Mouse (Mus musculus) lung, embryonic 16.5 days (tissue): ENCODE data around the gene Zfp524. TPM values are rescaled to one million over a fixed set of nuclear protein-coding genes. Genes with fewer than 3 reads are reported as not detected.
A peak's percentile ranks its signal among the peaks of the same experiment; 100 is the strongest.

Source experiments
- ATAC-seq: fragments of 200-750 bp; cut with Nextera tagmentation; 2 replicates; pipeline ENCODE4 v1.8.0; 2017; ENCODE audit warnings: low read depth, mild to moderate bottlenecking, moderate library complexity
- H3K27ac ChIP-seq: fragments of 300-500 bp; sonication (generic); 2 replicates; pipeline ENCODE4 v1.5.1; 2014; ENCODE audit warnings: mild to moderate bottlenecking, control low read depth, low read length
- H3K27me3 ChIP-seq: fragments of 300-500 bp; sonication (generic); 2 replicates; pipeline ENCODE4 v1.6.1; 2014; ENCODE audit warnings: low read depth, low read length, mixed read lengths; ENCODE audit not compliant: control insufficient read depth, insufficient read depth
- H3K36me3 ChIP-seq: fragments of 300-500 bp; sonication (generic); 2 replicates; pipeline ENCODE4 v1.6.1; 2014; ENCODE audit warnings: low read length; ENCODE audit not compliant: control insufficient read depth, insufficient read depth
- H3K4me1 ChIP-seq: fragments of 300-500 bp; sonication (generic); replicated peaks from 2 replicates; pipeline ENCODE4 v1.6.1; 2014; ENCODE audit warnings: low read length, mixed read lengths; ENCODE audit not compliant: control insufficient read depth, insufficient read depth
- H3K4me2 ChIP-seq: fragments of 300-500 bp; sonication (generic); 2 replicates; pipeline ENCODE4 v1.6.1; 2014; ENCODE audit warnings: low read depth, low read length, control low read depth
- H3K4me3 ChIP-seq: fragments of 300-500 bp; sonication (generic); 2 replicates; pipeline ENCODE4 v1.5.1; 2014; ENCODE audit warnings: mild to moderate bottlenecking, low read length, control low read depth
- H3K9ac ChIP-seq: fragments of 300-500 bp; sonication (generic); 2 replicates; pipeline ENCODE4 v1.6.1; 2014; ENCODE audit warnings: low read length, control low read depth
- H3K9me3 ChIP-seq: fragments of 300-500 bp; sonication (generic); 2 replicates; pipeline ENCODE4 v1.6.1; 2016; ENCODE audit warnings: low read length; ENCODE audit not compliant: control insufficient read depth
- WGBS: fragments of 180-500 bp; shearing (Covaris S2); extraction: QIAGEN DNeasy Blood & Tissue Kit; methylation state at CpG from one replicate; pipeline ENCODE4 v1.1.7; 2014; 5-methylcytosine and 5-hydroxymethylcytosine counted together
- polyA plus RNA-seq: library from polyadenylated mRNA; unstranded; fragments of >200 nt; fragmentation: Nextera tagmentation; extraction: Ambion mirVana; gene quantifications from 2 replicates; pipeline ENCODE4 v1.2.1, GENCODE M21; 2015

Gene Zfp524
- 19.3 and 21.4 TPM in 2 replicates for polyA plus RNA-seq

DNA sequence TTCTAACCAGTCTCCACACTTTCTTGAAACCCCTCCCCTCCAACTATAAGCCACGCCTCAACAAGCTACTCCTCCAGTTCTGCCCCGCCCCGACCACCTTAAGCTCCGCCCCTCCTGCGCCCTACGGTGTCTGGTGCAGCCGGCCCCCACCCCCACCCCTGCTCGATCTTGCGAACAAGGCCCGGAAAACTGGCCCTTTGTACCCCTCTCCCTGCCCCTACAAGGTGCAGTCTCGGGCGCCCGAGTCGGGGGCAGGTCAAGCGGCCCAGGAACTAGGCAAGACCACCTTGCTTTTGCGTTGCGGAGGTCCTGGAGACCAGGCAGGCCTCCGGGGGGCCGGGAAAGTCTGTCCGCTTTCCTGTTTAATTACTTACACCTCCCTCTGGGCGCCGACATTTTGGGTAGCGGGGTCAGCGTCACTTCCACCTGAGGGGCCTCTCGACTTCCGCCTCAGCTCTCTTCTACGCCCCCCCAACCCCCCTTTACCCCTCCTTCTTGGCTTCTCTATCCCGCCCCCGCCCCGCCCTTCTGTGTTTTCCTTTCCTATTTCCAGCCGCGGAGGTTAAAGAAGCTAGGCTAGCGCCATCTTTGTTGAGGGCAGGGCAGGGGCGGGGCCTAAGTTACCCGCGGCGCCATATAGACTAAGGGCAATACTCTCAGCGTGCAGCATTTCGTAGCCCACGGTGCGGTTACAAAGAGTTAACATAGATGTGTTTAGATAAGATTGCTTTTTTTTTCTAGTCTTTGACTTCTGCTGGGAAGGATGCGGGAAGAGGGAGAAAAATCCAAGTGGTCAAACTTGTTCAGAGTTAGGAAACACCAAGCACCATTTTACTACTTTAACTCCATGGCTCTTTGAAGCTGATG is at the start of gene Zfp524, which contains the start of gene Fiz1:
Zfp524 (plus strand) TSS at position 165 of the 867 bp plus-strand sequence.
Fiz1 (minus strand) TSS at position 447 of the 867 bp plus-strand sequence.
- under 1% methylated on average over 42 of the region's 42 CpGs for WGBS
- Histone ChIP-seq H3K36me3 (peaks cover 34% of the 10 kb centered on the region), H3K27ac (peak within 1 kb of the TSS; percentile 99), H3K9me3 (no peaks in the 10 kb centered on the region), H3K4me3 (peak within 1 kb of the TSS; percentile 83), H3K4me2 (peak within 1 kb of the TSS; percentile 76), H3K9ac (peak within 1 kb of the TSS; percentile 89), H3K4me1 (peaks cover 18% of the 10 kb centered on the region), H3K27me3 (no peaks in the 10 kb centered on the region)
- peak; percentile 83 for ATAC-seq

DNA sequence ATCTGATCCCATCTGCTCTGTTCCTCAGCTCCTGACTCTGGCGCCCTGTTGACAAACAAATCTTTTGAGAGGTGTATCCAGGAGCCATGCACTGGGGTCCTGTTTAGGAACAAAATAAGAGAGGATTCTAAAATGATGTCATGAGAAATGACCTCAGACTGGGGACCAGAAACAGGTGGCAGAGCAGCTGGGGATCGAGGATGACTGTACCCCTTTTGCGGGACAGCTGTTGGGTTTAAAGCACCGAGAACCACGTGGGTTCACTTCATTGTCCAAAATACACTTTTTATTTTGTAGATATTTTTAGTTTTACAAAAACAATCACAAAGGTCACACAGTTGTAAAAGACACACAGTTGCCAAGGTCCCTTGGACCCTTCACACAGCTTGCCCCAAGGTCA is 49.2 kb upstream of the Zfp524 start:
- no peak for ATAC-seq
- no peak overlapping the region for H3K27ac ChIP-seq
- H3K4me1 ChIP-seq = 0 out of 2 replicates have a peak, but pooled peaks cover 2% of the 10 kb centered on the region
- H3K9ac ChIP-seq = no peak overlapping the region
- no peaks in the 10 kb centered on the region for H3K27me3 ChIP-seq
- no peaks in the 10 kb centered on the region for H3K36me3 ChIP-seq
- H3K4me3 ChIP-seq = no peak overlapping the region
- no peaks in the 10 kb centered on the region for H3K9me3 ChIP-seq
- WGBS = 73% methylated on average over 5 of the region's 5 CpGs
- no peak overlapping the region for H3K4me2 ChIP-seq

GRCm38 (mm10) chr7:4971068-4971467 is 43.1 kb upstream of the Zfp524 start, which contains the start of gene Sbk3:
Gene Sbk3 (minus strand): TSS chr7:4971168.
- Histone ChIP-seq H3K9me3 (no peaks in the 10 kb centered on the region), H3K4me2 (no peak within 1 kb of the TSS), H3K36me3 (no peaks in the 10 kb centered on the region), H3K4me3 (no peak within 1 kb of the TSS), H3K4me1 (peaks cover 3% of the 10 kb centered on the region; the same call in 1 of the 2 replicates), H3K27ac (peak within 1 kb of the TSS; percentile 76), H3K27me3 (no peaks in the 10 kb centered on the region), H3K9ac (no peak within 1 kb of the TSS)
- WGBS = 44% methylated on average over 6 of the region's 6 CpGs
- ATAC-seq = 0 out of 2 replicates have a peak, but pooled peaks have one; percentile 2

DNA sequence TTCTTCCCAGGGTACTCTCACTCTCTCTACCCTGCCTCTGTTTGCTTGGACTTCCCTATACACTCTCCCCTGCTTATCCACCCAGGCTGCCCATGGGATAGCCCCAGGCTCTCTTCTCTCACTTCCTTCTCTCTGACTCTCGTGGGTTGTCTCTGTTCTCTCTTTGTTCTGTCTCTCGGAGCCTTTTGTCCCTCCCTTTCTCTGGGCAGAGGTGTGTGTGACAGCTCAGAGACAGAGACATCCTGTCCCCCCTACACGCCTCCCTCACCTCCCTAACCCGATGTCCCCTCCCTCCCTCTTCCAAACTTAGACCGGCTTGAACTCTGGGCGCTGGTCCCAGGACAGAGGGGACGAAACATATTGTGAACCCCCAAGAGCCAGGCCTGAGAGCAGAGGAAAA is 42.5 kb upstream of the Zfp524 start:
- peak; percentile 90 for ATAC-seq
- 13% methylated on average over 7 of the region's 7 CpGs for WGBS

GRCm38 (mm10) chr7:4972321-4973047 is 41.7 kb upstream of the Zfp524 start:
- no peaks in the 10 kb centered on the region for H3K27me3 ChIP-seq
- no peak overlapping the region for H3K9ac ChIP-seq
- H3K4me2 ChIP-seq = no peak overlapping the region
- 60% methylated on average over 18 of the region's 18 CpGs for WGBS
- no peaks in the 10 kb centered on the region for H3K9me3 ChIP-seq
- H3K36me3 ChIP-seq = no peaks in the 10 kb centered on the region
- H3K4me1 ChIP-seq = peaks cover 3% of the 10 kb centered on the region; the same call in 1 of the 2 replicates
- peak; percentile 32; the same call in 1 of the 2 replicates for ATAC-seq
- no peak overlapping the region for H3K4me3 ChIP-seq
- peak overlapping the region; percentile 76 for H3K27ac ChIP-seq

More for the DNA sequence above, 42.5 kb upstream of the Zfp524 start:
- Histone ChIP-seq H3K9me3 (no peaks in the 10 kb centered on the region), H3K4me1 (peaks cover 3% of the 10 kb centered on the region; the same call in 1 of the 2 replicates), H3K36me3 (no peaks in the 10 kb centered on the region), H3K27me3 (no peaks in the 10 kb centered on the region), H3K4me2 (no peak overlapping the region), H3K4me3 (no peak overlapping the region), H3K27ac (peak overlapping the region; percentile 76), H3K9ac (no peak overlapping the region)

DNA sequence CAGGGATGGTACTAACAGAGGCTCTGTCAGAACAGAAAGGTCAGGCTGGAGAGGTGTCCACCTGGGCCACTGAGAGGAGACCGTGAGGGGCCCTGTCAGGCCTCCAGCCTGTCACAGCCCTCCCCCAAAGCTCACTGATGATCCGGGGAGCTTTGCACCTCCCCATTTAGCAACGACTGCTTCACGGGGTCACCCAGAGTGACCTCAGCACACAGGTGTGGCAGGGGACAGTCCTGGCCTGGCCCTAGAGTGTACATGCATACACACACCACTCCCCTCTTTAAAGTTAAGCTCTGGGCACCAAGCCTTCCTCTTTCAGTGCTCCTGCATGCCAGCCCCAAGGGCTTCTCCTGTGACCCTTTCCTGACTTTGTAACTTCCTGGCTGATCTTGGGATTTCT is 38.8 kb upstream of the Zfp524 start:
- Histone ChIP-seq H3K36me3 (no peaks in the 10 kb centered on the region), H3K9ac (no peak overlapping the region), H3K4me3 (no peak overlapping the region), H3K9me3 (no peaks in the 10 kb centered on the region), H3K27ac (no peak overlapping the region), H3K27me3 (no peaks in the 10 kb centered on the region), H3K4me2 (no peak overlapping the region), H3K4me1 (peaks cover 3% of the 10 kb centered on the region; the same call in 1 of the 2 replicates)
- no peak for ATAC-seq
- 39% methylated on average over 4 of the region's 4 CpGs for WGBS

- no peak for ATAC-seq
- Histone ChIP-seq H3K4me3 (no peak overlapping the region), H3K9me3 (no peaks in the 10 kb centered on the region), H3K4me2 (no peak overlapping the region), H3K4me1 (peaks cover 3% of the 10 kb centered on the region; the same call in 1 of the 2 replicates), H3K9ac (no peak overlapping the region), H3K36me3 (no peaks in the 10 kb centered on the region), H3K27me3 (no peaks in the 10 kb centered on the region), H3K27ac (no peak overlapping the region)
- WGBS = 89% methylated on average over 7 of the region's 7 CpGs
Measured at GRCm38 (mm10) chr7:4976832-4977231, 37.4 kb upstream of the Zfp524 start.

DNA sequence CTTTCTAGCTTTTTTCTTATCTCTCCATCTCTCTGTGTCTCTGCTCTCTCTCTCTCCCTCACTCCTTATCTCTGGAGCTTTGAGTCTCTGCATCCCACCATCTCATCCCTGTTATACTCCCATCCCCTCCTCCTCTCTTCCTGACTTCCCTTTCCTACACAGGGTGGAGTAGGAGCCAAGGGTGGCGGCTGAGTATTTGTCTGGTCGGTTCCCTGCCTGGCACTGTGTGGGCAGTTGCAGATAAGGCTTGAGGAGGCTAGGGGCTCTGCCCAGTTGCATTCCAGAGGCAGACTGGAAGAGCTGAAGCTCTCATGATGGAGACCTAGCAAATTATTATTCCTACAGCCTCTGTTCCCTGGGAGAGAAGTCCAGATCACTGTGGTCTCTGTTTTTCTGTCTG is 26.0 kb upstream of the Zfp524 start:
- peaks cover 13% of the 10 kb centered on the region for H3K36me3 ChIP-seq
- 0 out of 2 replicates have a peak, but pooled peaks have one; percentile 45 for ATAC-seq
- H3K9ac ChIP-seq = no peak overlapping the region
- H3K9me3 ChIP-seq = no peaks in the 10 kb centered on the region
- no peak overlapping the region for H3K4me3 ChIP-seq
- no peaks in the 10 kb centered on the region for H3K4me1 ChIP-seq
- WGBS = 17% methylated on average over 2 of the region's 2 CpGs
- no peak overlapping the region for H3K27ac ChIP-seq
- H3K4me2 ChIP-seq = no peak overlapping the region
- H3K27me3 ChIP-seq = no peaks in the 10 kb centered on the region
